ENCODE assay signal across 11 mouse cellular contexts in the genomic region with DNA sequence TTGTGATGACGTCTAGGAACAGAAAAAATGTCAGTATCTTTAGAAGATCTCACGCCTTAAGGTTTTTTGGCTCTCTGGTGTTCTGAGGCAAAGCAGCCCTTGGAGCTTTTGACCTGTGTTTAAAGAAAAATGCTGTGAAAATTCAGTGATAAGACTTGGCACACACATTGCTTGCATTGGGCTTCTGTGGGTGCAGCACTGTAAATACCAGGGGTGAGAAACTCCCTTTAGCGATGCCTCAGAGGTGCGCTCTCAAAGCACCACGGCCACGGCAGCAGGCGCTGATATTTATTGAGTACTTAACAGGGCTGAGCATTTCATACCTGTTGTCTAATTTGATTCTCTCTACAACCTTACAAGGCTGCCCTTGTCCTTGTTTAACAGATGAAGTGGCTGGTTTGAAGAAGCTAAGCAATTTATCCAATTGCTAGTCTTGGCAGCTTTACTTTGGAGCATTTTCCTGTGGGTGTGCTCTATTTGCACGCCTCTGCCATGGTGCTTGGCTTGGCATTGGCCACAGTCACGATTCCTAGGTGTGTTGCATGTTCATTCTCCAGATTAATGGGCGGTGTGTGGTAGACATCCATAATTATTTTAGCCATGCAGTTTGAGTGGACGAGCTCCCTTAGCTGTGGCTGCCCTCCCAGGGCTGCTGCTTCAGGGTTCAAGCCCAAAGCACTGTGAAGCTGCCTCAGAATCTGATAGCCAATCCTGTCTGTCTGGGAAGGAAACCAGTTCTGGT. TPM values are rescaled to one million over a fixed set of nuclear protein-coding genes. Genes with fewer than 3 reads are reported as not detected.
DNase-seq lines count a peak whose midpoint lies in the region; ATAC-seq and TF ChIP-seq lines count a peak whose summit lies in the region.
"Had no signal": no experiment of that assay in that cellular context is flagged by ENCODE, and none has a peak within 500 bp of the region (broad histone marks: within the 10 kb centered on the region; RNA-seq: fewer than 3 reads in every experiment).

No protein-coding gene starts in this region.

- 62% methylated on average over 11 of the region's 11 CpGs for WGBS in limb, embryonic 15.5 days
- 88% methylated on average over 11 of the region's 11 CpGs for WGBS in limb, embryonic 10.5 days

- no peak for TF ChIP-seq CTCF in gastrocnemius, adult 2 months (IDR thresholded peaks at IDR 0.05)

- H3K27ac ChIP-seq in gastrocnemius, adult 2 months = peak overlapping the region; percentile 84
- H3K27ac ChIP-seq in limb, embryonic 15.5 days = peak overlapping the region; percentile 19; the same call in 1 of the 2 replicates
- no peak overlapping the region for H3K27ac ChIP-seq in limb, embryonic 10.5 days
- H3K27ac ChIP-seq: hindbrain, embryonic 12.5 days; limb, embryonic 13.5 days had no signal

- H3K4me3 ChIP-seq in gastrocnemius, adult 2 months = no peak overlapping the region
- H3K4me3 ChIP-seq in limb, embryonic 15.5 days = no peak overlapping the region
- H3K4me3 ChIP-seq in limb, embryonic 10.5 days = no peak overlapping the region
- H3K4me3 ChIP-seq: hindbrain, embryonic 12.5 days; limb, embryonic 13.5 days had no signal

- DNase-seq in gastrocnemius, adult 2 months = no peak
- DNase-seq in gastrocnemius, adult 8-10 months (ENCODE audit: low spot score in 2 of 2) = no peak
- DNase-seq in limb, embryonic 10.5 days (ENCODE audit: low spot score) = no peak
- DNase-seq in thymus, postnatal 4 days = peak; percentile 37
- DNase-seq in thymus, postnatal 10 days (ENCODE audit: low spot score in 2 of 2) = no peak
- DNase-seq in adrenal gland, adult 2 months = no peak
- DNase-seq: cerebellum, adult 9-11 months had no signal

- intact Hi-C loops in gastrocnemius, adult 2 months (cut with DNase I) = no loop called here

- no peaks in the 10 kb centered on the region for H3K36me3 ChIP-seq in limb, embryonic 15.5 days
- H3K36me3 ChIP-seq in limb, embryonic 10.5 days = peaks cover 12% of the 10 kb centered on the region

- no peaks in the 10 kb centered on the region for H3K9me3 ChIP-seq in limb, embryonic 15.5 days
- H3K9me3 ChIP-seq in limb, embryonic 10.5 days (replicated peaks) = no peaks in the 10 kb centered on the region
- H3K9me3 ChIP-seq: hindbrain, embryonic 12.5 days; limb, embryonic 13.5 days had no signal

- H3K4me1 ChIP-seq in limb, embryonic 15.5 days = peaks cover 47% of the 10 kb centered on the region
- peaks cover 34% of the 10 kb centered on the region for H3K4me1 ChIP-seq in limb, embryonic 10.5 days

- H3K27me3 ChIP-seq in limb, embryonic 15.5 days = no peaks in the 10 kb centered on the region
- H3K27me3 ChIP-seq in limb, embryonic 10.5 days (ENCODE audit: low read depth, poor library complexity, severe bottlenecking) = no peaks in the 10 kb centered on the region
- H3K27me3 ChIP-seq: hindbrain, embryonic 12.5 days; limb, embryonic 13.5 days had no signal

- peak; percentile 32; the same call in 1 of the 2 replicates for ATAC-seq in limb, embryonic 15.5 days (ENCODE audit: insufficient number of reproducible peaks, low FRiP score, low TSS enrichment, low read depth)

- H3K4me2 ChIP-seq in limb, embryonic 15.5 days = no peak overlapping the region
- H3K4me2 ChIP-seq: hindbrain, embryonic 12.5 days; limb, embryonic 13.5 days; midbrain, embryonic 11.5 days had no signal

- no peak overlapping the region for H3K9ac ChIP-seq in limb, embryonic 15.5 days
- H3K9ac ChIP-seq: hindbrain, embryonic 12.5 days; limb, embryonic 13.5 days had no signal

RNA-seq across cellular contexts. Expression of a gene that starts 19.7 kb away (rescaled TPM):
- total RNA-seq in gastrocnemius, adult 2 months (2021) = 10 to 100 TPM; 18.0 to 18.6 TPM
- total RNA-seq in gastrocnemius, adult 8-10 months (2022) = 10 to 100 TPM; 15.5 to 20.4 (median 19.0) TPM
- polyA plus RNA-seq in limb, embryonic 15.5 days (2015; fragmentation: Nextera tagmentation; extraction: Ambion mirVana) = 31.1 and 35.9 TPM in 2 replicates
- polyA plus RNA-seq in limb, embryonic 10.5 days (2016; fragmentation: Nextera tagmentation; extraction: Ambion mirVana) = 46.5 and 51.5 TPM in 2 replicates
- total RNA-seq in adrenal gland, adult 2 months (2021) = 10 to 100 TPM; 25.5 to 29.4 TPM
- 30.5 and 33.4 TPM in 2 replicates for polyA plus RNA-seq in adrenal gland, adult 2 months (2012; rRNA removed)
